ENCODE assay signal across 8 mouse cellular contexts in genomic region chr14:114948341-114949155, GRCm38 (mm10).
DNase-seq lines count a peak whose midpoint lies in the region; ATAC-seq and TF ChIP-seq lines count a peak whose summit lies in the region.

No protein-coding gene starts in this region.

- peak overlapping the region; percentile 54 for H3K4me2 ChIP-seq in liver, embryonic 16.5 days (ENCODE audit: low read depth, low read length)
- H3K4me2 ChIP-seq in neural tube, embryonic 11.5 days (ENCODE audit: low read depth), result no peak overlapping the region

- no peaks in the 10 kb centered on the region for H3K9me3 ChIP-seq in embryonic facial prominence, embryonic 10.5 days
- H3K9me3 ChIP-seq in liver, embryonic 16.5 days (replicated peaks; ENCODE audit: control insufficient read depth, low read length), result no peaks in the 10 kb centered on the region
- no peaks in the 10 kb centered on the region for H3K9me3 ChIP-seq in neural tube, embryonic 11.5 days (ENCODE audit: control insufficient read depth, low read length)

- WGBS in kidney, adult 2 months, result 52% methylated on average over 21 of the region's 21 CpGs
- WGBS in embryonic facial prominence, embryonic 10.5 days, result 54% methylated on average over 21 of the region's 21 CpGs
- WGBS in liver, embryonic 16.5 days (ENCODE audit: insufficient replicate concordance), result 7% methylated on average over 21 of the region's 21 CpGs
- 64% methylated on average over 21 of the region's 21 CpGs for WGBS in neural tube, embryonic 11.5 days

- no peak for TF ChIP-seq POLR2A in kidney, adult 2 months (IDR thresholded peaks at IDR 0.05; ENCODE audit: low read depth, low read length)

- no peak for DNase-seq in kidney, adult 2 months
- no peak for DNase-seq in kidney, postnatal 25 days
- DNase-seq in embryonic facial prominence, embryonic 10.5 days (ENCODE audit: low spot score), result peak; percentile 30
- DNase-seq in heart, postnatal 4 days, result peak; percentile 40
- DNase-seq in neural tube, embryonic 11.5 days (ENCODE audit: low spot score), result no peak
- no peak for DNase-seq in cerebellum, adult 11 months
- no peak for DNase-seq in adrenal gland, adult 2 months

- peak overlapping the region; percentile 30; the same call in 1 of the 2 replicates for H3K4me3 ChIP-seq in kidney, adult 2 months (ENCODE audit: insufficient read depth, low read depth, low read length)
- H3K4me3 ChIP-seq in embryonic facial prominence, embryonic 10.5 days, result 0 out of 2 replicates have a peak overlapping the region, but pooled peaks have one; percentile 13
- peak overlapping the region; percentile 35 for H3K4me3 ChIP-seq in liver, embryonic 16.5 days (ENCODE audit: low read depth, low read length)
- no peak overlapping the region for H3K4me3 ChIP-seq in neural tube, embryonic 11.5 days (ENCODE audit: low read depth, low read length)

- no peak for TF ChIP-seq CTCF in kidney, adult 2 months (conservative IDR thresholded peaks at IDR 0.05; ENCODE audit: insufficient read depth, insufficient read length, low read depth, low read length)

- H3K27me3 ChIP-seq in kidney, adult 2 months (replicated peaks; ENCODE audit: control insufficient read depth, insufficient read depth, low read length), result no peaks in the 10 kb centered on the region
- no peaks in the 10 kb centered on the region for H3K27me3 ChIP-seq in embryonic facial prominence, embryonic 10.5 days (replicated peaks; ENCODE audit: low read depth, poor library complexity, severe bottlenecking)
- no peaks in the 10 kb centered on the region for H3K27me3 ChIP-seq in liver, embryonic 16.5 days (ENCODE audit: control insufficient read depth, insufficient read depth, low read depth, low read length)
- no peaks in the 10 kb centered on the region for H3K27me3 ChIP-seq in neural tube, embryonic 11.5 days (ENCODE audit: control insufficient read depth, insufficient read depth, low read length)

- no peaks in the 10 kb centered on the region for H3K4me1 ChIP-seq in kidney, adult 2 months (ENCODE audit: control insufficient read depth, insufficient read depth, low read length)
- H3K4me1 ChIP-seq in embryonic facial prominence, embryonic 10.5 days, result peaks cover 57% of the 10 kb centered on the region
- H3K4me1 ChIP-seq in liver, embryonic 16.5 days (ENCODE audit: control insufficient read depth, low read depth, low read length), result no peaks in the 10 kb centered on the region; the same call in 1 of the 2 replicates
- peaks cover 9% of the 10 kb centered on the region for H3K4me1 ChIP-seq in neural tube, embryonic 11.5 days (ENCODE audit: control insufficient read depth, insufficient read depth, low read length)

- H3K27ac ChIP-seq in kidney, adult 2 months (ENCODE audit: insufficient read depth, low read depth, low read length), result no peak overlapping the region
- peak overlapping the region; percentile 79 for H3K27ac ChIP-seq in embryonic facial prominence, embryonic 10.5 days (replicated peaks)
- H3K27ac ChIP-seq in liver, embryonic 16.5 days (ENCODE audit: low read length), result peak overlapping the region; percentile 63
- no peak overlapping the region for H3K27ac ChIP-seq in neural tube, embryonic 11.5 days (ENCODE audit: low read depth, low read length)

- ATAC-seq in liver, embryonic 16.5 days (ENCODE audit: low read depth), result peak; percentile 73
- ATAC-seq in neural tube, embryonic 11.5 days (ENCODE audit: insufficient read depth, low FRiP score, low TSS enrichment), result no peak

- no peak overlapping the region for H3K9ac ChIP-seq in liver, embryonic 16.5 days (ENCODE audit: low read depth, low read length)
- 0 out of 2 replicates have a peak overlapping the region, but pooled peaks have one; percentile 28 for H3K9ac ChIP-seq in neural tube, embryonic 11.5 days (ENCODE audit: low read length)

- H3K36me3 ChIP-seq in kidney, adult 2 months (ENCODE audit: control insufficient read depth, insufficient read depth, low read length), result no peaks in the 10 kb centered on the region
- H3K36me3 ChIP-seq in embryonic facial prominence, embryonic 10.5 days (replicated peaks), result no peaks in the 10 kb centered on the region
- H3K36me3 ChIP-seq in liver, embryonic 16.5 days (ENCODE audit: control insufficient read depth, insufficient read depth), result no peaks in the 10 kb centered on the region
- H3K36me3 ChIP-seq in neural tube, embryonic 11.5 days (ENCODE audit: control insufficient read depth, insufficient read depth, low read length), result no peaks in the 10 kb centered on the region

Comparison
In these comparisons a context has a peak if more than half of its experiments do, and no peak if none do; other contexts are left out.
1. DNase-seq: peak in embryonic facial prominence, embryonic 10.5 days (single experiment) and heart, postnatal 4 days (single experiment); none in kidney, adult 2 months (single experiment), kidney, postnatal 25 days (0 of 2), neural tube, embryonic 11.5 days (single experiment), cerebellum, adult 11 months (single experiment) and adrenal gland, adult 2 months (single experiment).
2. H3K27ac ChIP-seq: peak in embryonic facial prominence, embryonic 10.5 days (single experiment) and liver, embryonic 16.5 days (single experiment); none in kidney, adult 2 months (single experiment) and neural tube, embryonic 11.5 days (single experiment).